Mouse (Mus musculus) CH12.LX (cell line): ENCODE results near the gene Plau.

Source experiments
- CTCF ChIP-seq, 2 experiments: IDR thresholded peaks in 1 of 2; conservative IDR thresholded peaks in 1 of 2; 2 replicates each; pipeline ENCODE4 v1.5.1; 2011 to 2012; ENCODE audit warnings: low read depth in 2 of 2, low read length in 2 of 2, improper control_type of control experiment in 1 of 2, inconsistent platforms in 1 of 2, mild to moderate bottlenecking in 1 of 2, moderate library complexity in 1 of 2
- MYC ChIP-seq: IDR thresholded peaks from 2 replicates; pipeline ENCODE4 v1.6.1; 2011; ENCODE audit warnings: low read depth, mild to moderate bottlenecking, improper control_type of control experiment, low read length
- SMC3 ChIP-seq: IDR thresholded peaks from 2 replicates; pipeline ENCODE4 v1.6.1; 2011; ENCODE audit warnings: low read depth, low read length, improper control_type of control experiment

DNA sequence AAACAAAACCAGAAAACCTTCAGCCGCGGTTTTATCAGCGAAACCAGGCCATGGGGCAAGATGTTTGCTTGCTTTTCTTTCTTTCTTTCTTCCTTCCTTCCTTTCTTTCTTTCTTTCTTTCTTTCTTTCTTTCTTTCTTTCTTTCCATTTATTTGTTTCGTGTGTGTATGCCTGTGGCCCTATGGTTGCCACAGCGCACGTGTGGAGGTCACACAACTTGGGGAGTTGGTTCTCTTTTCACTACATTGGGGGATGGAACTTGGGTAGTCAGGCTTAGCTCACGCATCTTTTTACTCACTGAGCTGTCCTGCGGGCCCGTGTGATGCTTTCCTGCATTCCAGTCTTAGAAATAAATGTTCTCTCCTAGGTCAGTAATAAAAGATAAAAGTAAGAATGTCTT lies 41.9 kb upstream of the Plau start:
- TF ChIP-seq SMC3 (no peak), MYC (0 out of 2 replicates have a peak, but pooled peaks have one; percentile 73), CTCF (conservative IDR thresholded peaks at IDR 0.05 in 1 of 2, IDR thresholded peaks at IDR 0.05 in 1 of 2; ENCODE audit: low read depth in 2 of 2, low read length in 2 of 2) (no peak)
